Mouse (Mus musculus): Measurements from ENCODE around the gene Ss18l1.
A peak's percentile ranks its signal among the peaks of the same experiment; 100 is the strongest.

Ss18l1 gene

DNA sequence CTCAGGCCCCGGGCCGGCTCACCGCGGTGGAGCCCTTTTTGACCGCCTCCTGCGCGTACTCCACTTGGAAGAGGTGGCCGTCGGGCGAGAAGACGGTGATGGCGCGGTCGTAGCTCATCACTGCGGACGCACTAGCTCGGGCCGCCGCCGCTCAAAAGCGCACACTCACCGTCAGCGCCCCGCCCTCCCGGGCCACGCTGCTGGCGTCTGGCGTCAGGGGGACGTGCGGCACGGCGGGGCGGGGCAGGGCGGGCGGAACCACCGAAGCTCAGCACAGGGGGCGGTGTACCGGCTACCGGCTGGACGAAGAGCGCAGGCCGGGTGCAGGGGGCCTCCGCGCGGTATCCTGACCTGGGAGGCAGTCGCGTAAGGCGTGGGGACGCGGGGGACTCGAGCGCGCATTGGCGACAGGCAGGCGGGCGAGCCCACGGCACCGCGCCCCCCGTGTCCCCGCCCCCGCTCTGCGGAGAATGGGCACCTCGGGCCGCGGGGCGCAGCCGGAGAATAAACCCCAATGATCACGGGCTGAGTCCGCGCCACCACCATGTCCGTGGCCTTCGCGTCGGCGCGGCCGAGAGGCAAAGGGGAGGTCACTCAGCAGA, at the start of gene Ss18l1, which contains the start of gene Psma7:
Gene Ss18l1, plus strand, starts transcription at position 254 of the 602 bp plus-strand sequence.
Gene Psma7, minus strand, starts transcription at position 178 of the 602 bp plus-strand sequence.
- peak; percentile 96 for DNase-seq (ENCODE audit: low read depth, low spot score)

DNA sequence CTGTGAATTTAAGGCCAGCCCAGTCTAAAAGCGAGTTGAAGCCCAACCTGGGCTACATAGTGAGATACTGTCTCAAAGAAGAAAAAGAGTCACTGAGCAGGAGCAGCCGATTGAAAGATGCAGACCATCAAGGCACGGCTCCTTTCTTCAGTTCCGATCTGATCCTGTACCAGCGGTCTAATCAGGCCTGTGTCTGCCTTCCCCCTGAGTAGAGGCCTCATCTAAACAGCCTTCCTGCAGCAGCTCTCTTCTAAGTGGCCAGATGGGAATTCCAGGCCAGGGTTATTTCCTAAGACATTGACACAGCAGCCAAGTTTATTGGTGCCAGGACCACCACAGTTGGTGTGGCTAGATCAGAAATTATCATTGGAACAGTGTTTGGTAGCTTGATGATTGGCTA, 49.2 kb upstream of the Ss18l1 start:
- DNase-seq (ENCODE audit: low read depth, low spot score) = no peak

DNA sequence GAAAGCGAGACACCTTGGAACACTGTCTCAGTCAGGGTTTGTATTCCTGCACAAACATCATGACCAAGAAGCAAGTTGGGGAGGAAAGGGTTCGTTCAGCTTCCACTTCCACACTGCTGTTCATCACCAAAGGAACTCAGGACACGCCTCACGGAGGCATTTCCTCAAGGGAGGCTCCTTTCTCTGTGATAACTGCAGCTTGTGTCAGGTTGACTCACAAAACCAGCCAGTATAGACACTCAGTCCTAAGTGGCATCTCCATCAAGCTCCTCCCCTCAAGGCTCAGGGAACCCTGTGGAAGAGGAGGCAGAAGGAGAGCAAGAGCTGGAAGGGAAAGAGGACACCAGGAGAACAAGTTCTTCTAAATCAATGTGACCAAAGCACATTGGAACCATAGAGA, 43.9 kb upstream of the Ss18l1 start:
- no peak for DNase-seq (ENCODE audit: low read depth, low spot score)

DNA sequence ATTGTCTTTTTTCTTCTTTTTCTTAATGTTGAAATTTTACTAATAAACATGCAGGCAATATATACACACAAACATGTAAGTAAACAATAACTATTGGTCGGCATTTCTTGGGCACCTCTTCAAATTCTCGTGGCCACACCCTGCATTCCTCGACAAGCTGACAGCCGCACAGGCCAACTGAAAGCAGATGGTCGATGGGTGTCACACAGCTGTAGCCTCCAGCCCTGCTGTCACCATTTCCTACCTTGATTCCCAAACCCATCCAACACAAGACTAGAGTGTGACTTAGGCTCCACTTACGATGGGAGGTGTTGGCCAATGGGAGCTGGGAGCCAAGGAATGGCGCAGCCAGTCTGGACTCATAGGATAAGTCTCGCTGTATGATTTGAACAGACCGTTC, 40.7 kb upstream of the Ss18l1 start:
- DNase-seq (ENCODE audit: low read depth, low spot score) = no peak

DNA sequence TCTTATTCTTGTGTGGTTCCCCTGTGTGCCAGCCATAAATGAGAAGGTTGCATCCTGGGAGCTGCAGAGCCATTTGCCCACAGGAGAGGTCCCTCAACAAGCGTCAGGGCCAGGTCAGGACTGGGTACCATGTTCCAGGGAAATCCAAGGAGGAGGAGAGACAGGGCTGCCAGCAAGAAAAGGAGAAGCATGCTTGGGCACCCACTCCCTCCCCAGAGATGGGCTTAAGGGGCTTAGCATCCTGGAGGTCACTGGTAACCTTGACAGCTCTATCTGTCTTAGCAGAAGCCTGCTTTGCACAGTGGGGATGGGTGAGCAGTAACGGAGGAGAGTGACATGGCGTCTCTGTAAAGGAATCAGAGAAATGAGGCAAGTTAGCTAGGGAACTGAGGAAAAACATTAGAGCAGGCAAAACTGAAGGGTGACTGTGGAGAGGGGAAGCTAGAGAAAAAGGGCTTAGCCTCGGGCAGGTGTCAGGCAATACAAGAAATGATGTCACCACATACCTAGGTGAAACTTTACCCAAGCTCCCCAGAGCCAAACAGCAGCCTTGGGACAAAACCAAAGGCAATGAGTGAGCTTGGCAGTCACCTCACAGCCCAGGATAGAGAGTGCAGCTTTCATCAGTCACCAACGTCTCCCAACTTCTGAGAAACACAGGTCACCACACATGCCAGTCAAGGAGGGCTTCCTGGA, 36.5 kb upstream of the Ss18l1 start:
- DNase-seq (ENCODE audit: low read depth, low spot score) = no peak

DNA sequence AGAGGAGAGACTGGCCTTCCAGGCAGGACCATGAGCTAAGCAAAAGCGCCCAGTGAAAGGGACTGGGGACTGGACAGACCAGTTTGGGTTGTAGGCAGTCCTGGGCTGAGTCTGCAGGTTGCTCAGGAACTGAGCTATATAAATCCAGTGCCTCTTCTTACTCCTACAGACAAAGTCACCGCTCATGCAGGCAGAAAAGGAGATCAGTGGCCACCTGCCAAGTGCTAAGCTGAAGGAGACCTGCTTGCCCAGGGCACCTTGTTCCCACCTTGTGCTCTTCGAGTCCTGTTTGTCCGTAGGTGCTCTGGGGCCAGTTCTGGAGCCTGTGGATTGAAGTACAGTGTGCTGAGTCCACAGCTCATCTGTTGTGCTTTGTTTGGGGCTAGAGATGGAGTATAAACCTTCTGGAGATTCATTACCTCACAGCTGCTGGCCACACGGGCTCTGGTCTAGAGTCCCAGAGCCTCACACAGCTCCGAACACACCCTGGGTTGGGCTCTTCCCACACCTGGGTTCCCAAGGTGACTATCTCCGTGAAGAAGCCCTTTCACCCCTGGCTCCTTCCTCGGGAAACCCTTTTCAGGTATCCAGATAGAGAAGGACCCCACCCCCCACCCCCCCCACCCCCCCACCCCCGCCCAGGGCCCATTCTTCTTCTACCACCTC, 35.8 kb upstream of the Ss18l1 start:
- DNase-seq (ENCODE audit: low read depth, low spot score) = no peak

DNA sequence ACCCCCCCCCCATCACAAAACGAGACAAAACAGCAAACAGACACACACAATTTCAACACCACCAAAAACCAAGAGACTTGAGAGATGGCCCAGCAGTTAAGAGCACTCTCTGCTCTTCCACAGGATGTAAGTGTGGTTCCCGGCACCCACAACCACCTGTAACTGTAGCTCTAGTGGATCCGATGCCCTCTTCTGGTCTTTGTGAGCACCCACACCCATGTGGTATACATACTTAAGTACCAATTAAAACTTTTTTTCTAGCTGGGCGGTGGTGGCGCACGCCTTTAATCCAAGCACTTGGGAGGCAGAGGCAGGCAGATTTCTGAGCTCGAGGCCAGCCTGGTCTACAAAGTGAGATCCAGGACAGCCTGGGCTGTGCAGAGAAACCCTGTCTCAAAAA, 31.6 kb upstream of the Ss18l1 start:
- DNase-seq (ENCODE audit: low read depth, low spot score) = no peak

DNA sequence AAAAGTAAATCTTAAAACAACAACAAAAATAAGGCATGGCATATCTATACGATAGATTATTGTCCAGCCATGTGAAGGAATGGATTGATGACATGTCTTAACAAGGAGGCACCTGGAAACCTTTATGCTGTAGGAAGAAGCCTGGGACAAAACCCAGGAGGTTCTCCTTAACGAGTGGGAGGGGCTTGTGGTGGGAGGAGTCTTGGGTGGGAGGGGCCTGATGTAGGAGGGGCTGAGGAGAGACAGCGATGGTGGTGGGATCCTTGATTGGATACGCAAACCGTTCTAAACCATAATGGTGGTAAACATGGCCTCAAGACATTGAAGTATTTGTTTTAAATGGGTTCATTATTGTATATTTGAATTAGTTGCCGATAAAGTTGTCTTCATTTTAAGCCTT, 30.9 kb upstream of the Ss18l1 start:
- no peak for DNase-seq (ENCODE audit: low read depth, low spot score)

DNA sequence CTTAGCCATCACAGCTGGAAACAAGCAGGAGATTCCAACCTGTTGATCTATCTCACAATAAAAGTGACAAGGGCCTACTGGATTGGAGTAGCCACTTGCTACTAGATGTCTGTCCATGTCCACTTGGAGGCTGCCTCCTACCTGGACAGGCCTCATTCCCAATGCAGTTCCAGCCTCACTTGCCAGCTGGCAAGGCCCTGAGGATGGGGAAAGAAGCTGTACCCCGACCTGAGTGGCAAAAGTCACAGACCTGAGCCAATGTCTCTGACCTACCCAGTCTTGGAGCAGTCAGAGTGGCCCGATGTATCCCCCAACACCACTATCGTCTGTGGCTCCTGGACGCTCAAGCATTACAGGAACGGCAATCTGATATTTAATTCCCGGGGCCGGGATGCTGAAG, 28.6 kb upstream of the Ss18l1 start:
- no peak for DNase-seq (ENCODE audit: low read depth, low spot score)

DNA sequence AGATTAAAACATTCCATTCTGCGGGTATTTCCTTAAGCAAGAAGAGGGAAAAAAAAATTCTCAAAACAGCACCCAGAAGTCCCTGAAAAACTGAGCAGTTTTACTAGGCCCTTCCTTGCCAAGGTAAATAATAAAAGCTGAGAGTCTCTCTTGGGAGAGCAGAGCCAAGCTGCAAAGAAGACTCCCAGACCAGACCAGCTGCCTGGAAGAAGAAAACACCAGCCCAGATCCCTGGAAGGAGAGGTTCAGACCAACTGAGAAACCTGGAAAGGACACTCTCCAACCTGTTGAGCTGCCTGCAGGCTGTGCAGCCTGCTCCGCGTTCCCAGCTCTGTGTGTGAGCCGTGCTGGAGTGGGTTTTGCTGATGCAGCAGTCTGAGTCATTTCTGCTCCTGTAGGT, 24.7 kb upstream of the Ss18l1 start:
- no peak for DNase-seq (ENCODE audit: low read depth, low spot score)

DNA sequence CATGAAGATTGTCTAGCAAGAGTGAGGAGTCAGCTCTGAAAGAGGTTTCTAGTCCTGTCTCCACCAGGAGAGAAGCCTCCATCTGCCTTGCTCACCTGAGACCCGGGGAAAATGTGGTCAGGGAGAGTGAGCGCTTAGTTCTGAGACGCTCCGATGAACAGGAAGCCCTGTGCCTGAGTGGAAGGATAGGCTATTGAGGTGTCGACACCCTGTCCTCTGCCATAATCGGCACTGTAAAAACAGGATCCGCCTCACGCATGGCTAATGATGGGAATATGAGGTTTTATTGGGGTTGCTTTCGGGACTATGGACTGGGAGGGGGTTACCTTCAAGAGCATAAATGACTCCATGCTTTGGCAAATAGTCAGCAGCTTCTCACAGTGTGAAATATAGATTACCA, 23.7 kb upstream of the Ss18l1 start:
- no peak for DNase-seq (ENCODE audit: low read depth, low spot score)

DNA sequence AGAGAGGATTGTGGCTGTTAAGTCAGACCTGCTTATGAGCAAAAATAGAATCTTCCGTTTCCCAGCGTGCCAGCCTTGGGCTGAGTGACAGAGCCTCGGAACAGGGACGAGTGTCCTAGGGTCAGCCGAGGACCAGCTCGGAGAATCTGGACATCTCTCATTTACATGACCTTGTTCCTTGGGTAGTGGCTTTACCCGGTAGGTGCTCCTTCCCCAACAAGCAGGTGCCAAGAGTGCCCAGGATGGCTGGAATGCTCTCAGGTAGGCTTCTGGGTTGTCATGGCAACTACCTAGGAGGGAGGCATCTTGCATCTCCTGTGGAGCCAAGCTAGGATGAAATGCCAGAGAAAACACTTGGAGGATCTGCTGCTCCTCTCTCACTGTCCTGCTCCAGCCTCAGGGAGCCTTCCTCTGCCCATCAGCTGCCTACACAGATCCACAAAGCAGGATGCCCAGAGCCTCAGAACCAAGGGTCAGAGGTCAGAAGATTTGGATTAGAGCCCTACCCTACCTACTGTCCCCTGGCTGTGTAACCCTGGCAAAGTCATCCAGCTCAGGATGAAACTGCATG, 22.1 kb upstream of the Ss18l1 start:
- DNase-seq (ENCODE audit: low read depth, low spot score) = peak; percentile 92

DNA sequence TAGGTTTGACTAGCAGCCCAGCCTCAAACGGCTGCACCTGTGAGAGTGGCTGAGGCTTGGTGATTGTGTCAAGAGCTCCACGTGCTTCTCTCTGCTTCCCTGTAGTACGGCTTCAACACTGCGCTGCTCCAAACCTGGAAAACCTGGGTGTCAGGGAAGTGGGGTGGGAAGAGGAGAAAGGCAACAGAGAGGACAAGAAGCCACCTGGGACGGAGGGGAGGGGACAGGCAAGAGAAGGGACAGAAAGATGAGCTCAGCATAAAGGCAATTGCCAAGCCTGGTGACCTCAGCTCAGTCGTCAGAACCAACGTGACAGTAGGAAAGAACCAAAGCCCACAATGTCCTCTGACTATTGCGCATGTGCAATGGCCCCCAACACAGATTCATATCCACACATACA, 21.4 kb upstream of the Ss18l1 start:
- DNase-seq (ENCODE audit: low read depth, low spot score) = peak; percentile 58

DNA sequence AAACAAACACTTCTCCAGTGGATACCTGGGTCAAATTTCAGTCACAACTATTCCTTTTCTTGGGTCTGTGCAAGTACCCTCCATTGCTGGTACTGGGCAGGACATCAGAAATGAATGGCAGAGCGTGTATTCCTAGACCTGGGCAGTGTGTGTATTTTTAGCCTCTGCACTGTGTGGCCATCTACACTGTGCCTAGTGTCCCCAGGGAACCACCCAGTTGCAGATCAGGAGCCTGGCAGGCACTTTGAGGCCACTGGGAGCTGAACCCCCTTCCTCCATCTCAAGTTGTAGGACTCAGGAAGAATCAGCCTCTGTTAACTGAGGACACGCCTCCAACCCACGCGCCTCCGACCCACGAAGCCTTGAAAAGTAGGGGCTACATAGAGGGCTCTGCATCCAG, 19.6 kb upstream of the Ss18l1 start:
- DNase-seq (ENCODE audit: low read depth, low spot score) = no peak

DNA sequence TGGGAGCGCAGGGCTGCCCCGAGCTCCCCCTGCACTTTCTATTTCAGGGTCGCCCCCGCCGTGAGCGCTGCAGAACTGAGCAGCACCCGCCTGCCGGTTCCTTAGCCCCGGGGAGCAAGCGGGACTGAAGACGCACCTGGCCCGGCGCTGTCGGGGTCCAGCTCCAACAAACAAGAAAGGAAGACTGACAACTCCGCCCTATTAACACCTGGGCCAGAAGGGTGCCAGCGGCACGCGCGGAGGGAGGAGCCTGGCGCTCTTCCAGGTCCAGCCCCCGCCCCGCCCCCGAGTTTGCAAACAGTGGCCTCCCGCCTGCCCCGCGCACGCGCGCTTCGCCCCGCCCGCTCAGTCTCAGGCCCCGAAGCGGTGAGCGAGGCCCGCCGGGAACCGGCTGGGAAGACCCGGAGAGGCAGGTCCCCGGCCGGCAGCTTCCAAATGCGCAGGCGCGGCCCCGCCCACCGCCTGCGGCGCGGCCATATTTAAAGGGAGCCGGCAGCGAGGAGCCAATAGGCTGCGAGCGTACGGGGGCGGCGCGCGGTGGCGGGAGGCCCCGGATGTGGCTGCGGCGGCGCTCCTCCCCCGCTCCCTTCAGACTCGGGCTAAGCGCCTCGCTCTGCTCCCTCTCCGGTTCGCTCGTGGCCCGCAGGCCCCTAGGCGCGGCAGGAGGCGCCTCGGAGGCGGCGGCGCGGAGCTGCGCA, 17.8 kb upstream of the Ss18l1 start, which contains the start of gene Lsm14b:
Gene Lsm14b, plus strand, starts transcription at position 587 of the 698 bp plus-strand sequence.
- peak; percentile 98 for DNase-seq (ENCODE audit: low read depth, low spot score)

DNA sequence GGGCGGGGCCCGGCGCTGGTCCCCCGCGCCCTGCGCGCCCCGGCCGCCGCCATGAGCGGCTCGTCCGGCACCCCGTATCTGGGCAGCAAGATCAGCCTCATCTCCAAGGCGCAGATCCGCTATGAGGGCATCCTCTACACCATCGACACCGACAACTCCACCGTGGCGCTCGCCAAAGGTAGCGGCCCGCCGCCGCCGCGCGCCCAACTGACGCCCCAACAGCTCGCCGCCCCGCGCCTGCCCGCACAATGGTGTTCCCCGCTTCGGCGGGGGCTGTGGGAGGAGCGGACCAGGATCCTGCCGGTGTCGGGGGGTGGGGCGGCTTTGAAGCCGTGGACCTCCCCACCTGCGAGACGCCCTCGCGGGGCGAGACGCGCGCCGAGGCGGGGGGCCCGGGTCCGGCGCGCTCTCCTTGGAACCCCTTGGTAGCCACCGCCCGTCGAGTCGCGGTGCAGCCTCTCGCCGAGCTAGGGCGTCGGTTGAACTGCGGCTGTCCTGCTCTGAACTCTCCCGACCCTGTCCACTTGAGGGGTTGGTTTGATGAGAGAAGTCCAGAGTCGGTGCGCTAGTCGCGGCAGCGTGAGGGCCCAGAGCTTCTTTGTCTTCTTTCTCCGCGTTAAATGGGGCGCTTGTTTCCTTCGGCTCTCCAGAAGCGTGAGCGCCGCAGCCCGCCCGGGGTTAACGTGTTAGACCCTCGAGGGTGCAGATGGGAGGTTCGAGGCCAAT, 17.0 kb upstream of the Ss18l1 start:
- peak; percentile 48 for DNase-seq (ENCODE audit: low read depth, low spot score)

DNA sequence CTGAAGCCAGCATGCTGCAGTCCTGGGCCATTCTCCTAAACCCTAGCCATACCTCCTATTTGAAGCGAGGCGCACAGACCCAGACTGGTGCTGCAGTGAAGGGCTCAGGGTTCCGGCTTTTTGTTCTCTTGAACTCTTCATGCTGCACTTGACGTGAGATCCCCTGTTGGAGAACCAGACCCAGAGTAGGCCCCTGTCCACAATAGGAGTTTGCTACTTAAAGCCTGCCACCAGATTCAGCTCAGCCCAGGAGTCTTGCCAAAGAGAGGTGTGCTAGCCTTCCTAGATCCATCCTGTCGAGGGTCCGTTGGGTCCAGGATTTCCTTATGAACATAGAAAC, 16.5 kb upstream of the Ss18l1 start:
- DNase-seq (ENCODE audit: low read depth, low spot score) = no peak

DNA sequence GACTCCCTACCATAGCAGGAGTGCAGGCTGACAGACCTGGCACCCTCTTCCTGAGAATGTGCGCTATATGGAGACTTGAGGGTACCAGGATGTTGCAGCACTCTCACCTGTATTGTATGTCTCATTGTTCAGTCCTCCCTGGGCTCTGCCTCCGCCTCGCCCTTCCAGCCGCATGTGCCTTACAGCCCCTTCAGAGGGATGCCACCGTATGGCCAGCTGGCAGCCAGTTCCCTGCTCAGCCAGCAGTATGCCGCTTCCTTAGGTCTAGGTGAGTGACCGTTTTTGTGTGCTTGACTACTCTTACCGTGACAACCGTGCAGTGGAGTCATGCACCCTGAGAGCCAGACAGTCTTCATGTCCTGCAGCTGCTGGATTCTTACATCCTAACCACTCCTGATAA, 14.5 kb upstream of the Ss18l1 start:
- peak; percentile 33 for DNase-seq (ENCODE audit: low read depth, low spot score)

DNA sequence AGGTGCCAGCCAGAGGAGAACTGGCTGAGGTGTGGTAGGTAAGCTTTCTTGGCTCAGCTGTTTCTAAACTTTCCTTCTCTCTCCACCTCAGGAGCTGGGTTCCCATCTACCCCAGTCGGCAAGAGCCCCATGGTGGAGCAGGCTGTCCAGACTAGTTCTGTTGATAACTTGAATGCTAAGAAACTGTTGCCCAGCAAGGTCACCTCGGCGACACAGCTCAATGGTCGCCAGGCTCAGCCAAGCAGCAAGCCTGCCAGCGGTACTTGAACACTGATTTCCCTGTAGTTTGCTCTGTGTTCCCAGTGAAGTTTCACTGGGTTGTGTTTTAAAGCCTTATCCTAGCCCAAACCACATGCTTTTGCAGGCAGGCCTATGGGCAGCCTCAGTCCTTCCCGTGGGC, 11.0 kb upstream of the Ss18l1 start:
- no peak for DNase-seq (ENCODE audit: low read depth, low spot score)

DNA sequence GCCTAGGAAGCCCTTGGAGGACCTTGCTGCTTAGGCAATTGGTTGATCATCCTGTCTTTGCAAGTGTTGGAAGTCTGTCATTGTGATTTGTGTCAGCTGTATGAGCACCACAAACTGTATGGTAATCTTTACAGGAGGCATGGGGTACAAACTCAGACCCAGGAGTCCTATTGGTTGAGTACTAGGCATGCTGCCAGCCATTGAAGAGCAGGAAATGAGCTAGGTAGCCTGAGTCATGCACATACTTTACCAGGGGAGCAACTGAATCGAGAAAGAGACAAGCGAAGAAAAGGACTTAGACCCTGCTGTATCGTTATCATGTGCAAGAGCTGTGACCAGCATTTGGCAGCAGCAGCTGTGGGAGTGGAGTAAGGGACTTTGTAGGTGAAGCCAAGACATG, 9.4 kb upstream of the Ss18l1 start:
- DNase-seq (ENCODE audit: low read depth, low spot score) = no peak

DNA sequence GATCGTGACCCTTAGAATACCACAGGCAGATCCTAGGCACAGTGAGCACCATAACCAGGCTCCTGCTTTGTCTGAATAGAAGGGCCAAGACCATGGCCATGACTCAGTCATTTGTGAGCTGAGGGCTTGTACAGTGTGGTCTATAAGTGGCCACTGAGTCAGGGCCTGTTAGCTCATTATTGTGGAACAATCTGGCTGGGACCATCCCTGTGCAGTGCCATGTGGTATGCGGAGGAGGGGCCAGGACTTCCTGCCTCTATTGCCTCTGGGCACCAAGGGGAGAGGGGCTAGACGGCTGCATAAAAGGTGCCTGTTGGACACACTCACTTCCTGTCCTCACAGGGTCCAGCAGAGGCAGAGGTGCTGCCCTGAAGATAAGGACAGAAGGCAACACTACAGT, 8.4 kb upstream of the Ss18l1 start:
- no peak for DNase-seq (ENCODE audit: low read depth, low spot score)
